Mouse (Mus musculus) bone marrow, adult 2 months (tissue): Measurements from ENCODE around the gene Gpr65. TPM values are rescaled to one million over a fixed set of nuclear protein-coding genes. Genes with fewer than 3 reads are reported as not detected.

ENCODE experiments used
- H3K27ac ChIP-seq: fragments of 200-500 bp; 2 replicates; pipeline ENCODE4 v1.5.1; 2012; ENCODE audit warnings: low read depth, mild to moderate bottlenecking, control low read depth, inconsistent platforms, low read length; ENCODE audit not compliant: control insufficient read depth, poor library complexity, insufficient read depth
- H3K4me1 ChIP-seq: fragments of 200-500 bp; 2 replicates; pipeline ENCODE4 v1.6.1; 2011; ENCODE audit warnings: low read length; ENCODE audit not compliant: control insufficient read depth, insufficient read depth
- H3K4me3 ChIP-seq: fragments of 200-500 bp; replicated peaks from 2 replicates; pipeline ENCODE3; 2011; ENCODE audit warnings: mild to moderate bottlenecking, low read depth, low read length, control low read depth; ENCODE audit not compliant: control insufficient read depth
- CTCF ChIP-seq: fragments of 200-500 bp; IDR thresholded peaks from 2 replicates; pipeline ENCODE4 v1.5.1; 2011; ENCODE audit warnings: low read length, control low read depth; ENCODE audit not compliant: control insufficient read depth, insufficient read depth
- POLR2A ChIP-seq: fragments of 200-500 bp; IDR thresholded peaks from 2 replicates; pipeline ENCODE4 v1.6.1; 2011; ENCODE audit warnings: low read depth, mild to moderate bottlenecking, control low read depth, low read length, borderline replicate concordance; ENCODE audit not compliant: control insufficient read depth
- WGBS: fragments of 180-500 bp; shearing (Covaris S2); methylation state at CpG from one replicate; pipeline ENCODE4 v1.1.7; 2018; 5-methylcytosine and 5-hydroxymethylcytosine counted together
- polyA plus RNA-seq: library from polyadenylated mRNA; stranded (reverse); fragments of >200 nt; gene quantifications from 2 replicates; pipeline ENCODE4 v1.2.4, GENCODE M21; 2011; ENCODE audit warnings: low replicate concordance; ENCODE audit not compliant: missing spikeins, insufficient read depth, insufficient read length

The Gpr65 gene
- polyA plus RNA-seq, 1 experiment: 14.1 TPM

DNA sequence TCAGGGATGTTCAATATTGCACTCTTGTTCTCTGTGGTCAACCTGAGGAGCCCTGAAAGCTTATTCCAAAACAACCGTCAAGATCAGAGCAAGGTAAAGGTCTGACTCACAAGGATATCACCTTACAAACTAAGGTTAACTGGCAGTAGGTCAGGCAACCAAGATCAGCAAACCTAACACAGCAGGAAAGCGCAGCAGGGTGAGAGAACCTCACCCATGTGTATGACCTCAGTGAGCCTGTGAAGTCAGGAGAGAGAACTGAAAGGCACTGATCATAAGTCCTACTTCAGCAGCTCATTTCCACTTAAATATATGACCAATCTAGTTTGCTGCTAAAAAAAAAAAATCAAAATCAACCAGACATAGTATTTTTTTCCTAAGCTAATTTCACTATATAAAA, 16.0 kb upstream of the Gpr65 start:
- 91% methylated on average over 2 of the region's 2 CpGs for WGBS
- peaks cover 4% of the 10 kb centered on the region; the same call in 1 of the 2 replicates for H3K4me1 ChIP-seq
- H3K4me3 ChIP-seq: no peak overlapping the region
- TF ChIP-seq POLR2A (no peak), CTCF (no peak)
- no peak overlapping the region for H3K27ac ChIP-seq

DNA sequence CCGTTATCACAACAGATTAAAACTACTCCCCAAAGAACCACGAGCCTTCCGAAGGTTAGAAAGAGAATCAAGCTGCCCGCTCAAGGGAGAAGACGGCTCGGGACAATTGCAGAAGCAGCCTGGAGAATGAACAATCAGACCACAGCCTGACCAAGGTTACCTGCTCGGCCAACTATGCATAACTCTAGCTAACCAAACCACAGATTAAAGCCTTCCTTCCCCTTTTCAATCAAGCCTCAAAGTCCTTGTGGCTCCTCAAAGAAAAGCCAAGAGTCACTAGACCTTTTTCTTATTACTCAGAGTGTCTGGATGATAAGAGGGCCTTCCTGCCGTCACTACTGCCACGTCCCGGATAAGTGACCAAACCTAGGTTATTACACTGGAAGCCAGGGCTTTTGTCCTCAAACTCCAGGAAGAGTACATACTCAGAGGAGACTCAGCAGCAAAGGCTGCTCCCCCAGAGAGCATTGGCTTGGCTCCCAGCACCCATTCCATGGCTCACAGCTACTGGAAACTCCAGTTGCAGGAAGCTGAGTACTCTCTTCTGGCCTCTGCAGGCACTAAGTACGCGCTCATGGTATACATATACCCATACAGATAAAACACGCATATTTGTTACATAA, 13.0 kb upstream of the Gpr65 start:
- Histone ChIP-seq H3K4me1 (peaks cover 6% of the 10 kb centered on the region), H3K27ac (no peak overlapping the region), H3K4me3 (no peak overlapping the region)
- TF ChIP-seq POLR2A (no peak), CTCF (no peak)
- WGBS: 28% methylated on average over 13 of the region's 13 CpGs

DNA sequence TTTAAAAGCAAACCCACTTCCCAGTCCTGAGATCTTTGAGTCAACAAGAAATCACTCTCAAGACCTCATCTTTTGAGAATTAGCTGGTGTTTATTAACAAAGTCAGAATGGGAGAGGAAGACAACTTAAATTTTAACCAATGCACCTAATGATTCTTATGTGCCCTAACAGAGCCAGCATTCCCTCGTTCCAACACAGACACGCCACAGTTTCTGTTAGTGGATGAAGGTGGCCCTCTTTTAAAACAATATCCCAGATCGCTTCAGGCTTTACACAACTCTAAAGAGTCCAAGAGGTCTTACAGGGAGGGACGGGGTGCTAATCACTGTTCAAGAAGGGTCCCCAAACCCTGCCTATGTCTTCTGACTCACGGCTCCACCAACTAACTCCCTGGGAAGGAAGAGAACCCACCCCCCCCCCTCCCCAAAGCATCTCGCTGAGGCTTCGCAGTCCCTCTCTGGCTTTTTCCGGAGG, 10.0 kb upstream of the Gpr65 start:
- peak overlapping the region; percentile 93 for H3K27ac ChIP-seq
- H3K4me3 ChIP-seq: peak overlapping the region; percentile 98
- TF ChIP-seq CTCF (no peak), POLR2A (no peak)
- 2% methylated on average over 8 of the region's 8 CpGs for WGBS
- H3K4me1 ChIP-seq: peaks cover 6% of the 10 kb centered on the region

DNA sequence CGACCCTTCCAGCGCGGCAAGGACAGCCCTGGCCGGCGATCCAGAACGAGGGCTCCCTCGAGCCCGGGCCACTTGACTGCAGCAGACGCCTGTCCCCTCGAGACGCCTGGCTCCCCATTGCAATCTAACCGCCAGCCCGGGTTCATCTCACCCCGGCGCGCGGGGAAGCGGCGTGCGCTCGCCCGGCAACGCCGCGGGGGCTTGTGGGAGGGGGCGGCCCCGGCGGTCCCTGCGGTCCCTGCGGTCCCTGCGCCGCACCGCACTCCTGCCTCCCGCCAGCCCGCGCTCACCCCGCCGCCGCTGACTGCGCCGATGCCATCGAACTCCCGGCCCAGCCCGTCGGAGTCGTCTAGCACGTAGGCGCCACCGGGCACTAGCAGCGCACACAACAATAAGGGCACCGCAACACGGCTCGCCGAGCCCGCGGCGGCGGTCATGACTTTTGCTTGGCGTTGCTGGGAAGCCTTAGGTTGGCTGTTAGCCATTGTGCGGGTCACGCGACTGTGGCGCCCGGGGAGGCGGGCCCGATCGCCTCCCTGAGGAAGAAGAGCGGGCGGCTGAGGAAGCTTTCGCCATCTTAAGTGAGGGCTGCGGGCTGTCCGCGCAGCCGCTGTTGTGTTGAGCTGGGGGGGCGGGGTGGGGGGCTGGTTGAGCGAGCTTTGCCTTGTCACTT, 9.5 kb upstream of the Gpr65 start, which contains the start of gene Galc:
Galc (minus strand) TSS at position 615 of the 673 bp plus-strand sequence.
- H3K27ac ChIP-seq: peak within 1 kb of the TSS; percentile 93
- peaks cover 6% of the 10 kb centered on the region for H3K4me1 ChIP-seq
- peak; percentile 58; the same call in 1 of the 2 replicates for TF ChIP-seq POLR2A
- no peak for TF ChIP-seq CTCF
- H3K4me3 ChIP-seq: peak within 1 kb of the TSS; percentile 98
- 1% methylated on average over 73 of the region's 76 CpGs for WGBS

DNA sequence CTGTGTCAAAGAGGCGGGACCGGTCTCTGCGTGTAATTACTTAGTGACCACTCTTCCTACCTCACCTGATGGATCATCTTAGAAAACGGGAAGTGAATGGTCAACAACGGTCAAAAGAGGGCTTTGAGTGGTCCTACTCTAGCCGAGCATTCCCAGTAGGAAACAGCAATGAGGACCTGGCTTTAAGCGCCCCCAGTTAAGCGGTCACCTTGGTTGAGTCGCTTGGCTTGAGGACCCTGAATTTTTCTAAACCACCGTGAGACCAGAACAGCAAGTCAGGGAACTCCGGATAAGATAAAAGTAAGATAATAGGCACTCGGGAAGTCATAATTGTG, 8.9 kb upstream of the Gpr65 start:
- Histone ChIP-seq H3K4me1 (peaks cover 6% of the 10 kb centered on the region), H3K4me3 (peak overlapping the region; percentile 63), H3K27ac (peak overlapping the region; percentile 93)
- WGBS: under 1% methylated on average over 12 of the region's 12 CpGs
- no peak for TF ChIP-seq POLR2A
- TF ChIP-seq CTCF: no peak

DNA sequence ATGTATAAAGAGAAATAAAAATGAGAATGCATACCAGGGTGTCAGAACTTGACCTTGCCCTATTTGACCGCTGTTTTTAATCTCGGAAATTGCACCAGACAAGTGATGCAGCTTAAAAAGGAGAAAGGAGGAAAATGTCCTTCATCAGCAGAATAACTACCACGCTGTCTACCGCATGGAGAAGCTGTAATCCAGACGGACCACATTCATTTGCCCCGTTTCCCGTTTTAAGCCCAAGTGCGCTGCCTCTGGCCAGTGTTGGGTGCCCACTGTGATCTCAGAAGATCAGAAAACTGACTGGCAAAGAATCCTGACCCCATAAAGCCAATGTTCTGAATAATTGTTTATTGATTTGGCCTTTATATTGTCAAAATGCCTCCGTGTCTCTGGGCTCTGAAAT, 2.7 kb upstream of the Gpr65 start:
- TF ChIP-seq POLR2A (no peak), CTCF (no peak)
- Histone ChIP-seq H3K27ac (peak overlapping the region; percentile 88), H3K4me3 (no peak overlapping the region), H3K4me1 (peaks cover 8% of the 10 kb centered on the region; the same call in 1 of the 2 replicates)
- 43% methylated on average over 9 of the region's 9 CpGs for WGBS

DNA sequence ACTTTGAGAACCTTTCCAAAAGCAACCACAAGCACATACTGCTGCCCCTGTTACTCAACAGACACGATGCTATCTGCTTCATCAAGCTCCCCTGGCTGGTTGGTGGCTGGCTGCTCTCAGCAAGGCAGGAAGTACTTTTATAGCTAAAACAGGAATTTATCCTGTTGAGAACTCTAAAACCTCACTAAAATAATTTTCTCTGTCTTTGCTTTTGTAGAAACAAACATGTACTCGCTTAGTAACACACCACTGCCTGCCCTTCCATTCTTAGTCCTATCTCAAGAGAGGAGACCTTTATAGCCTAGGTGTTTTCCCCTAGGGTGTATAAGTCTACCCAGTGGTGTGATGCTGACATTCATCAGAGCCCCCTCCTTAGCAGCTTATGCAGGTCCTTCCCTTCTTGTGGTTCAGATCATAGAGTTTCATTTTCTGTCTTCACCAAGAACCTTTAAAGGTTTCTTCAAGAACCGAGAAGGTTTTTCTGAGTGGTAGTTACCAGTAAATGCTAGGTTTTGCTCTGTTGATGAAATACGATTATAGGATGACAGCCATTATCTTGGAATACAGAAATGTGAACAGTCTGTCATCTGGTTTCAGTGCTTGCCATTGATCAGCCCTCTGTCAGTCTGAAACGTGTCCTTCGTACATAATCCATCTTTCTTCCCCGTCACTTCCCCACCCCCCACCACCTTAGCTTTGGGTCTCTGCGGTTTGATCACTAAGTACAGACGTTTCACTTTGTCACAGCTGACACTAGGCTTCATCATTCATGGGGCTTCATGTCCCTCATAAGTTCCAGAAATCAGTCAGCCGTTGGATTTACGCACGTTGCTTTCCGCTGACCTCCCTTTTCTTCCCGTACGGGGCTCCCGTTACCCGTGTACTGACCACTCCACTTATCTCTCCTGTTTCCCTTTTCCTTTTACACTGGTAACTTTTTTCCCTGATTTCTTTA, 1.6 kb downstream of the Gpr65 start:
- peak overlapping the region; percentile 65 for H3K4me3 ChIP-seq
- peak overlapping the region; percentile 64; the same call in 1 of the 2 replicates for H3K27ac ChIP-seq
- no peak for TF ChIP-seq POLR2A
- TF ChIP-seq CTCF: no peak
- 1% methylated on average over 17 of the region's 17 CpGs for WGBS
- peaks cover 9% of the 10 kb centered on the region for H3K4me1 ChIP-seq
